Mouse (Mus musculus) stomach, postnatal 0 days (tissue): ENCODE results near the gene Khdrbs1. TPM values are rescaled to one million over a fixed set of nuclear protein-coding genes. Genes with fewer than 3 reads are reported as not detected.

Experiments
- ATAC-seq: fragments of 200-750 bp; cut with Nextera tagmentation; 2 replicates; pipeline ENCODE4 v1.8.0; 2017; ENCODE audit not compliant: low FRiP score, low TSS enrichment
- DNase-seq: peaks from one replicate; pipeline ENCODE4 v3.0.0-alpha.2; 2016; ENCODE audit warnings: low spot score
- H3K27ac ChIP-seq: fragments of 300-500 bp; sonication (generic); replicated peaks from 2 replicates; pipeline ENCODE4 v1.5.1; 2014; ENCODE audit warnings: mild to moderate bottlenecking, control low read depth
- H3K27me3 ChIP-seq: fragments of 300-500 bp; sonication (generic); 2 replicates; pipeline ENCODE4 v1.6.1; 2014; ENCODE audit warnings: low read length; ENCODE audit not compliant: control insufficient read depth, insufficient read depth
- H3K36me3 ChIP-seq: fragments of 300-500 bp; sonication (generic); 2 replicates; pipeline ENCODE4 v1.6.1; 2014; ENCODE audit warnings: low read length, mixed read lengths; ENCODE audit not compliant: control insufficient read depth, insufficient read depth
- H3K4me1 ChIP-seq: fragments of 300-500 bp; sonication (generic); replicated peaks from 2 replicates; pipeline ENCODE4 v1.6.1; 2014; ENCODE audit warnings: antibody characterized with exemption; ENCODE audit not compliant: control insufficient read depth, insufficient read depth
- H3K4me2 ChIP-seq: fragments of 300-500 bp; sonication (generic); replicated peaks from 2 replicates; pipeline ENCODE4 v1.6.1; 2014; ENCODE audit warnings: low read depth, mild to moderate bottlenecking, control low read depth, moderate library complexity
- H3K4me3 ChIP-seq: fragments of 300-500 bp; sonication (generic); 2 replicates; pipeline ENCODE4 v1.5.1; 2014; ENCODE audit warnings: low read depth, low read length, control low read depth
- H3K9ac ChIP-seq: fragments of 300-500 bp; sonication (generic); 2 replicates; pipeline ENCODE4 v1.6.1; 2014; ENCODE audit warnings: mild to moderate bottlenecking, low read length, control low read depth, mixed read lengths
- H3K9me3 ChIP-seq: fragments of 300-500 bp; sonication (generic); 2 replicates; pipeline ENCODE4 v1.6.1; 2016; ENCODE audit warnings: low read length; ENCODE audit not compliant: control insufficient read depth
- CTCF ChIP-seq: IDR thresholded peaks from 2 replicates; pipeline ENCODE4 v1.5.1; 2016; ENCODE audit warnings: antibody characterized with exemption, low read depth, mild to moderate bottlenecking, moderate library complexity
- EP300 ChIP-seq: optimal IDR thresholded peaks from 2 replicates; pipeline ENCODE3; 2016; ENCODE audit warnings: antibody characterized with exemption
- WGBS: fragments of 180-500 bp; shearing (Covaris S2); extraction: QIAGEN DNeasy Blood & Tissue Kit; methylation state at CpG from one replicate; pipeline ENCODE4 v1.1.7; 2014; 5-methylcytosine and 5-hydroxymethylcytosine counted together
- polyA plus RNA-seq: library from polyadenylated mRNA; unstranded; fragments of >200 nt; fragmentation: Nextera tagmentation; extraction: Ambion mirVana; gene quantifications from 2 replicates; pipeline ENCODE4 v1.2.1, GENCODE M21; 2015

Khdrbs1 gene
- polyA plus RNA-seq, 1 experiment from 2014 or later: 38.6 TPM

DNA sequence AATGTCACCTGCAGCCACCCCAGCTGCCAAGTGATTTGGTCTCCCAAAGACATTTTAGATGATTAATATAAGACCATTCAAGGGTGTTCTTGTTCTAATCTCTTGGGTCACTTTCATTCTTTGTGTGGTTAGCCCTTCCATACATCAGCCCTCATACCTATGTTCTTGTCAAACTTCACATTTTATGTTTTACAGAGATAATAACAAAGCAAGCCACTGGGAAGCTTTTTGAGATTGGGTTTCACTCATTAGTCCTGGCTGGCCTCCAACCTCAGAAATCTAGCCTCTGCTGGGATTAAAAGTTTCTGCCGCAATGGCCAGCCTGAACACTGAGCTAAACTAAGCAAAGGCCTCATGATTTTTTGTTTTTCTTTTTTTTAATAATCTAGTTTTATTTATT, 41.9 kb downstream of the Khdrbs1 start:
- no peaks in the 10 kb centered on the region; the same call in 1 of the 2 replicates for H3K4me1 ChIP-seq
- no peaks in the 10 kb centered on the region for H3K27me3 ChIP-seq
- no peak for ATAC-seq
- H3K4me2 ChIP-seq: no peak overlapping the region
- no peak overlapping the region for H3K4me3 ChIP-seq
- TF ChIP-seq EP300 (no peak), CTCF (no peak)
- DNase-seq: no peak
- H3K9ac ChIP-seq: no peak overlapping the region
- H3K36me3 ChIP-seq: no peaks in the 10 kb centered on the region
- no peak overlapping the region for H3K27ac ChIP-seq
- 33% methylated on average over 1 of the region's 1 CpGs for WGBS
- no peaks in the 10 kb centered on the region for H3K9me3 ChIP-seq

DNA sequence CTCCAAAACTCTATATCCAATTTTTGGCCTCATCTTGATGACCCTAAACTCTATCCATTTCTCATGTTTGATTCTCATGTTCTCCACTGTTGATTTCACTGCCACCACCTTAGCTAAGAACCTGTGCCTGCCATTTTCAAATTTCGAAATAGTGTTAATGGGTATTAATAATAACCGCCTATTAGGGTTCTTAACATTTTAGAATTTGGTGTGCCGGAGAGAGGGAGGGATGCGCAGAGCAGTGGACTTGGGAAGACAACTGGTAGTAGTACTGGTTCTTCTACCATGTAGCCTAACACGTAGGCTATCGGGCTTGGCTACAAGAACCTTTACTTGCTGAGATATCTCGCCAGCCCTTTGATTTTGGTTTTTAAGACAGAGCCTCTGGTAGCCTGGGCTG, 44.9 kb downstream of the Khdrbs1 start:
- 86% methylated on average over 7 of the region's 7 CpGs for WGBS
- ATAC-seq (no peak), DNase-seq (no peak)
- H3K27me3 ChIP-seq: no peaks in the 10 kb centered on the region
- no peaks in the 10 kb centered on the region for H3K36me3 ChIP-seq
- peak overlapping the region; percentile 74 for H3K4me2 ChIP-seq
- TF ChIP-seq EP300 (no peak), CTCF (no peak)
- H3K4me3 ChIP-seq: peak overlapping the region; percentile 78
- H3K9me3 ChIP-seq: no peaks in the 10 kb centered on the region
- H3K9ac ChIP-seq: peak overlapping the region; percentile 76
- peak overlapping the region; percentile 75; the same call in 1 of the 2 replicates for H3K27ac ChIP-seq
- H3K4me1 ChIP-seq: no peaks in the 10 kb centered on the region; the same call in 1 of the 2 replicates

DNA sequence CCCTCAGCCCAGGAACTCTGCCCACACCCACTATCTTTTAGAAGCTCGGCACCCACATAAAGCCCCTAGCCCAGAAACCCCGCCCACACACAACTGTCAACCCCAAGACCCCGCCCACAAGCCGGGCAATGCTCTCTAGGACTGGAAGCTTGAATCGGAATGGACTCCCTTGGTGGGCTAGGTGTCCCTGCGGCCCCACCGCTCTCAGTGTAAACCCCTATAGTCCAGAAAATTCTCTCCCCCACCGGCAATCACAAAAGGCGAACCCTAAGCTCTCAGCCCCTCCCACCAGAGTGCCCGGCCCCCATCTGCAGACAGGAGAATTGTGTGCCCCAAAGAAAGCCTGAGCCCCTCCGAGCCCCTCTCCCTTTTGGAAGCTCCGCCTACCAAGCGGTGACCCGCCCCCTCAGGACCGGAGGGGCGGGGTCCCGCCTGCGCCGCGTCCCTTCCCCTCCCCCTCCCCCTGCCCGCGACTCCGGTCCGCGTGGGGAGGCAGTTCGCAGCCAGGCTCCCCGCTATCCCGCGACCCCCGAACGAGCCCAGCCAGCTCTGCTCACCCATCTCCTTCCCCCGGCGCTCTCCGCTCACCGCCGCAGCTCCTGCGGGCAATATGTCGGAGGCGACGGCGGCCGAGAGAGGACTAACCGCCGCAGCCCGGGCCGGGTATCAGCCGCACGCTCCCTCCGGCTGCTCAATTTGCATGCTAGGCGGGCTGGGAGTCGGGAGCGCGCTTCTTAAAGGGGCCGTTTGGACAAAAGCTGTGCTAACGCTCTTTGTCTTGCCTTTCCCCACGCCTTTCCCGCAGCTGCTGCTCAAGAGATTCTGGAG, 45.7 kb downstream of the Khdrbs1 start, which contains the start of gene Tmem39b:
Gene Tmem39b, minus strand, starts transcription at position 681 of the 828 bp plus-strand sequence.
- ATAC-seq: peak; percentile 86
- Histone ChIP-seq H3K4me3 (peak within 1 kb of the TSS; percentile 78), H3K4me1 (no peaks in the 10 kb centered on the region; the same call in 1 of the 2 replicates), H3K27ac (peak within 1 kb of the TSS; percentile 75), H3K4me2 (peak within 1 kb of the TSS; percentile 74), H3K9me3 (no peaks in the 10 kb centered on the region), H3K36me3 (no peaks in the 10 kb centered on the region; the same call in 1 of the 2 replicates), H3K27me3 (no peaks in the 10 kb centered on the region), H3K9ac (peak within 1 kb of the TSS; percentile 76)
- DNase-seq: peak; percentile 93
- under 1% methylated on average over 55 of the region's 57 CpGs for WGBS
- no peak for TF ChIP-seq CTCF
- TF ChIP-seq EP300: no peak

DNA sequence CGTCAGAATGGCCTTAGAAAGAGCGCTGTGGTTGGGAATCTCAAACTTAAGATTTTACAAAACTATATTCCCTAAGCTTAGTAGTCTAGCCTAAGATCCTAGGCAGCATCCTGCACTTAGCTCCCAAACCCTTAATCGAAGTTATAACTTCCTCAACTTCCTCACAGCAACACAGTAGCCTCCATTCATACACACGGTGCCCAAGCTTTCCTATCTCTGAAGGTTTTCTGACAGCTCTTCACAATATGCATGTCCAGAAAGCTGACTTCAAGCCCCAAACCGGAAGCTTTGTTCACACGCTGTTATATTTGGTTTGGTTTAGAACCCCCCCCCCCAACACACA, 46.3 kb downstream of the Khdrbs1 start:
- H3K27ac ChIP-seq: peak overlapping the region; percentile 75
- no peaks in the 10 kb centered on the region for H3K9me3 ChIP-seq
- ATAC-seq (no peak), DNase-seq (no peak)
- peak overlapping the region; percentile 76 for H3K9ac ChIP-seq
- TF ChIP-seq EP300: no peak
- TF ChIP-seq CTCF: no peak
- H3K4me2 ChIP-seq: peak overlapping the region; percentile 74
- WGBS: 14% methylated on average over 6 of the region's 6 CpGs
- no peaks in the 10 kb centered on the region; the same call in 1 of the 2 replicates for H3K36me3 ChIP-seq
- no peaks in the 10 kb centered on the region for H3K27me3 ChIP-seq
- H3K4me3 ChIP-seq: peak overlapping the region; percentile 78
- no peaks in the 10 kb centered on the region; the same call in 1 of the 2 replicates for H3K4me1 ChIP-seq

DNA sequence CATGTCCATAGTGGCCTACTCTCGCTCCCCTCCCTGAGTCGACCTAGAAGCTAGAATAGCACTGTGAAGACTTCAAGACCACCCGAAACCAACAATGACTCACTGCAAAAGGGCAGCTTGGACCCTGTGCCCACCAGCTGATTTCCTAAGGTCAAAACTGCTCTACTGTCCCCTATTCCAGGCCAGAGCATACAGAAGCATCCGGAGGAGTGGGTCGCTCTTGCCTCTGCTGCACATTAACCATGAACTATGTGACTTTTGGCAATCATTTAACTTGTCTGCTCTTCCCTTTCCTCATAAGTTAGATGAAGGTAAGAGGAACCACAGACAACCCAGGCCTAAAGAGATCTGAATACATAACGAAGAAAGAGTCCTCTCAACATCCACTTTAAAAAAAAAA, 57.6 kb downstream of the Khdrbs1 start:
- peaks cover 17% of the 10 kb centered on the region for H3K36me3 ChIP-seq

DNA sequence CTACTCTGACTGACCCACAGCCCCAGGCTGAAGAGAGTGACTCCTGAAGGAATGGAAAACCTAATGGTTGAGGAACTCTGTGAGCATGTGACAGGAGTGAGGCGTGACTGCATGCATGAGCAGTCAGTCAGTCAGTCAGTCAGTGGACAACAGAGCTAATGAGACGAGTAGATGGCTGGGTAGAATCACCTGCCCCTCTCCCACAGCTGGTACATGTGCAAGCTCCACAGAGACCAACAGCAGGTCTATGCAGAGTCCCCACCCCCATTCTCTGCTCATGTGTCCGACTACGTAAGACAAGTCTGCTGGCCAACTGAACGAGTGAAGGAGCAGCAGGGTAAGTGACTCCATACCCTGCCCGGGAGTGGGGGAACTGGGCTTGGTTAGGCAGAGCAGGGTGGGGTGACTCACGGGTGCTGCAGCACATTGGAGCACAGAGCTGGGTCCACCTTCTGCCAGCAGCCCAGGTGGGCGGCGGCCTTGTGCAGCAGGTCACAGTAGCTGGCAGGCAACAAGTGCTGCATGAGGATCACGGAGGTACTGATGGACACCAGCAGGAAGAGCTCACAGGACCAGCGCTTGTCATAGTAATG, 58.1 kb downstream of the Khdrbs1 start:
- no peak overlapping the region for H3K4me2 ChIP-seq
- no peak overlapping the region for H3K4me3 ChIP-seq
- TF ChIP-seq CTCF (no peak), EP300 (no peak)
- no peak overlapping the region for H3K27ac ChIP-seq
- peaks cover 18% of the 10 kb centered on the region for H3K36me3 ChIP-seq
- H3K9me3 ChIP-seq: no peaks in the 10 kb centered on the region
- H3K9ac ChIP-seq: no peak overlapping the region
- no peaks in the 10 kb centered on the region for H3K4me1 ChIP-seq
- 79% methylated on average over 11 of the region's 11 CpGs for WGBS
- ATAC-seq: 0 out of 2 replicates have a peak, but pooled peaks have one; percentile 21
- no peak for DNase-seq
- no peaks in the 10 kb centered on the region for H3K27me3 ChIP-seq

More for the DNA sequence above, 57.6 kb downstream of the Khdrbs1 start:
- 90% methylated on average over 6 of the region's 6 CpGs for WGBS
- Histone ChIP-seq H3K4me3 (no peak overlapping the region), H3K4me1 (no peaks in the 10 kb centered on the region), H3K4me2 (no peak overlapping the region), H3K9me3 (no peaks in the 10 kb centered on the region), H3K27ac (no peak overlapping the region), H3K27me3 (no peaks in the 10 kb centered on the region), H3K9ac (no peak overlapping the region)
- DNase-seq (no peak), ATAC-seq (no peak)
- no peak for TF ChIP-seq EP300
- TF ChIP-seq CTCF: no peak
